Mouse (Mus musculus): ENCODE results near the gene Zc3h18. TPM values are rescaled to one million over a fixed set of nuclear protein-coding genes. Genes with fewer than 3 reads are reported as not detected.

Zc3h18 gene
- polyA plus RNA-seq, 1 experiment from 2014 or later = 24.0 TPM

DNA sequence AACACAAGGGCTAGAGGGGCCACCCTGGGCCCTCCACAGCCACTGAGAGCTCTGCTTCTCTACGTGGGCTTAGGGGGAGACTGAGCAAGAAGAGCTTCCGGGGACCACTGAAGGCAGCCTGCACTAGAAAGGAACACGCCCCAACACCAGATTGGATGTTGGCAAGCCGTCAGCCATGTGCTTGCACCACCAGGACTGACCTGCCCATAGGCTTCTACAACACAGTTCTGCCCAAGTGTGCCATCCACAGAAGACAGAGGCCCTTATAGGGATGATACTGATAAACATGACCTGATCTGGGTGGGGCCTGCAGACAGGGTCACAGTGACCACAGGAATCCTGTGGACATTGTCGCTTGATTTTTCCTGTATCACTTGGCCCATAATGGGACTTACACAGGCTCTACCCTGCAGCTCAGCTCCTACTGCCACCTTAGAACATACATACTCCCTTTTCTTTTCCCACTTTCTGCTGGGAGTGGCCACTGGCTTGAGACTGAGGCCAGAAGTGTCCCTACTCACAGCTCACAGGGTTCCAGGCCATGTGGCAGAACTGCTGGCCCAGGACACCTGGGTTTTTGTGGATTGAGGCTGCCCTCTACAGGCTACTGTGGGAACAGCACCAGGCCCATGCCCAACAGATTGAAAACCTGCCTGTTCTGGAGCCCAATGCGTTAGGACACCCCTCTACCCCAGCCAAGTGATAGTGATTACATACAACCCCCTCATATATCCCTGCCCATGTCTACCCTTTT, 43.5 kb upstream of the Zc3h18 start:
- no peak overlapping the region for H3K4me2 ChIP-seq (replicated peaks; ENCODE audit: low read depth)
- H3K27ac ChIP-seq (ENCODE audit: low read depth, low read length) = no peak overlapping the region
- peaks cover 61% of the 10 kb centered on the region for H3K36me3 ChIP-seq (ENCODE audit: control insufficient read depth, insufficient read depth)
- TF ChIP-seq CTCF (IDR thresholded peaks at IDR 0.05; ENCODE audit: low read depth) = peak; percentile 93
- no peak for ATAC-seq
- H3K27me3 ChIP-seq (replicated peaks; ENCODE audit: control insufficient read depth, insufficient read depth, low read length) = no peaks in the 10 kb centered on the region
- H3K9ac ChIP-seq (ENCODE audit: low read depth, low read length) = no peak overlapping the region
- no peak overlapping the region for H3K4me3 ChIP-seq (ENCODE audit: low read depth, low read length)
- 66% methylated on average over 6 of the region's 6 CpGs for WGBS
- no peaks in the 10 kb centered on the region for H3K4me1 ChIP-seq (replicated peaks; ENCODE audit: control insufficient read depth, insufficient read depth, low read length)
- H3K9me3 ChIP-seq (ENCODE audit: control insufficient read depth) = no peaks in the 10 kb centered on the region

DNA sequence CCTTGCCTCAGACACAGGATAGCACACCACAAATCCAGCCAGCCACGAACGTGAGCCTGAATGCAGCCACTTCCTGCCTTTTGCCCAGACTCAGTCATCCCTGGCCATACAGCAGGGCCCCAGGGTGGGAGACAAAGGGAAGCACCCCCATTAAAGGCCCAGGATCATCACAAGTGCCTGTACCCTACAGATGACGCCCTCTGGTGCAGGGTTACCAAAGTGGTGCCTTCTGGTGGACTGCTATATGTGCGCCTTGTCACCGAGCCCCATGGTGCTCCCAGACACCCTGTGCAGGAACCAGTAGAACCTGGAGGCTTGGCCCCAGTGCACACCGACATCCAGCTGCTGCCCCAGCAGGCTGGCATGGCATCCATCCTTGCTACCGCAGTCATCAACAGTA, 42.9 kb upstream of the Zc3h18 start:
- H3K4me3 ChIP-seq (ENCODE audit: low read depth, low read length) = no peak overlapping the region
- no peaks in the 10 kb centered on the region for H3K4me1 ChIP-seq (replicated peaks; ENCODE audit: control insufficient read depth, insufficient read depth, low read length)
- H3K9me3 ChIP-seq (ENCODE audit: control insufficient read depth) = no peaks in the 10 kb centered on the region
- peaks cover 62% of the 10 kb centered on the region for H3K36me3 ChIP-seq (ENCODE audit: control insufficient read depth, insufficient read depth)
- no peaks in the 10 kb centered on the region for H3K27me3 ChIP-seq (replicated peaks; ENCODE audit: control insufficient read depth, insufficient read depth, low read length)
- WGBS = 86% methylated on average over 7 of the region's 7 CpGs
- H3K27ac ChIP-seq (ENCODE audit: low read depth, low read length) = no peak overlapping the region
- ATAC-seq = no peak
- no peak for TF ChIP-seq CTCF (IDR thresholded peaks at IDR 0.05; ENCODE audit: low read depth)
- no peak overlapping the region for H3K9ac ChIP-seq (ENCODE audit: low read depth, low read length)
- no peak overlapping the region for H3K4me2 ChIP-seq (replicated peaks; ENCODE audit: low read depth)

DNA sequence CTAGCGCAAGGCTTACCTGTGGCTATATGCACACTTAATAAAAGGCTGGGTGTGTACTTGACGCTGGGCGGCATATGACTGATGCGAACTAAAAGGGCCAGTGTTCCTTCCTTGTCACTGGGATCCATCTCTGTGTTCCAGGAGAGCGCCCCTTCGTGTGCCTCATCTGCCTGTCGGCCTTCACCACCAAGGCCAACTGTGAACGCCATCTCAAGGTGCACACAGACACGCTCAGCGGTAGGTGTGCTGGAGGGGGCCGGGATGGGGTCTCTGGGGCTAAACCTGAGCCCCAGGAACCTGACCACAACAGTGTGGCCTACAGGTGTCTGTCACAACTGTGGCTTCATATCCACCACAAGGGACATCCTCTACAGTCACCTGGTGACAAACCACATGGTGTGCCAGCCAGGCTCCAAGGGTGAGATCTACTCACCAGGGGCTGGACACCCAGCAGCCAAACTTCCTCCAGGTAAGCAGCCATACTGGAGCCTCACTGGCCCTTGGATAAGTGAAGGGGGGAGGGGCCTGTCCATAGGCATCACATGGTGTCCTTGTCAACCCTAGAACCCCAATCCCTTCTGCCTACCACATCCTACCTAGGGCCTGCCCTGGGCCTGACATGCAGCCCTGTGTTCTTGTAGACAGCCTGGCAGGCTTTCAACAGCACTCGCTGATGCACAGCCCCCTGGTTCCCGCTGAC, 41.5 kb upstream of the Zc3h18 start:
- no peak overlapping the region for H3K27ac ChIP-seq (ENCODE audit: low read depth, low read length)
- no peak overlapping the region for H3K4me2 ChIP-seq (replicated peaks; ENCODE audit: low read depth)
- no peak overlapping the region for H3K4me3 ChIP-seq (ENCODE audit: low read depth, low read length)
- H3K9me3 ChIP-seq (ENCODE audit: control insufficient read depth) = no peaks in the 10 kb centered on the region
- H3K36me3 ChIP-seq (ENCODE audit: control insufficient read depth, insufficient read depth) = peaks cover 63% of the 10 kb centered on the region
- ATAC-seq = no peak
- no peak overlapping the region for H3K9ac ChIP-seq (ENCODE audit: low read depth, low read length)
- no peaks in the 10 kb centered on the region for H3K27me3 ChIP-seq (replicated peaks; ENCODE audit: control insufficient read depth, insufficient read depth, low read length)
- 91% methylated on average over 13 of the region's 13 CpGs for WGBS
- no peaks in the 10 kb centered on the region for H3K4me1 ChIP-seq (replicated peaks; ENCODE audit: control insufficient read depth, insufficient read depth, low read length)
- TF ChIP-seq CTCF (IDR thresholded peaks at IDR 0.05; ENCODE audit: low read depth) = no peak

DNA sequence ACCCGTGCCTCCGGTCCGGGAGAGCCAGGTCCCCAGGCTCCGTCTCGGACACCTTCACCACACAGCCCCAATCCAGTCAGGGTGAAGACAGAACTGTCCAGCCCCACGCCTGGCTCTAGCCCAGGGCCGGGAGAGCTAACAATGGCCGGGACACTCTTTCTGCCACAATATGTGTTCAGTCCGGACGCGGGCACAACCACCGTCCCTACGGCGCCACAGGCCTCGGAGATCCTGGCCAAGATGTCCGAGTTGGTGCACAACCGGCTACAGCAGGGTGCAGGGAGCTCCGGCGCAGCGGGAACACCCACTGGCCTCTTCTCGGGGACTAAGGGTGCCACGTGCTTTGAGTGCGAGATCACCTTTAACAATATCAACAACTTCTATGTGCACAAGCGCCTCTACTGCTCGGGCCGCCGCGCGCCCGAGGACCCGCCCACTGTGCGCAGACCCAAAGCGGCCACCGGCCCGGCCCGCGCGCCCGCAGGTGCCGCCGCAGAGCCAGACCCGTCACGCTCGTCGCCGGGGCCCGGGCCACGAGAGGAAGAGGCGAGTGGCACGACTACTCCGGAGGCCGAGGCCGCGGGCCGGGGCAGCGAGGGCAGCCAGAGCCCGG, 40.7 kb upstream of the Zc3h18 start:
- no peak for ATAC-seq
- H3K9me3 ChIP-seq (ENCODE audit: control insufficient read depth) = no peaks in the 10 kb centered on the region
- TF ChIP-seq CTCF (IDR thresholded peaks at IDR 0.05; ENCODE audit: low read depth) = no peak
- peaks cover 63% of the 10 kb centered on the region for H3K36me3 ChIP-seq (ENCODE audit: control insufficient read depth, insufficient read depth)
- peak overlapping the region; percentile 24 for H3K4me3 ChIP-seq (ENCODE audit: low read depth, low read length)
- no peaks in the 10 kb centered on the region for H3K27me3 ChIP-seq (replicated peaks; ENCODE audit: control insufficient read depth, insufficient read depth, low read length)
- peak overlapping the region; percentile 67 for H3K4me2 ChIP-seq (replicated peaks; ENCODE audit: low read depth)
- no peak overlapping the region for H3K27ac ChIP-seq (ENCODE audit: low read depth, low read length)
- H3K4me1 ChIP-seq (replicated peaks; ENCODE audit: control insufficient read depth, insufficient read depth, low read length) = no peaks in the 10 kb centered on the region
- H3K9ac ChIP-seq (ENCODE audit: low read depth, low read length) = no peak overlapping the region
- 48% methylated on average over 57 of the region's 57 CpGs for WGBS

DNA sequence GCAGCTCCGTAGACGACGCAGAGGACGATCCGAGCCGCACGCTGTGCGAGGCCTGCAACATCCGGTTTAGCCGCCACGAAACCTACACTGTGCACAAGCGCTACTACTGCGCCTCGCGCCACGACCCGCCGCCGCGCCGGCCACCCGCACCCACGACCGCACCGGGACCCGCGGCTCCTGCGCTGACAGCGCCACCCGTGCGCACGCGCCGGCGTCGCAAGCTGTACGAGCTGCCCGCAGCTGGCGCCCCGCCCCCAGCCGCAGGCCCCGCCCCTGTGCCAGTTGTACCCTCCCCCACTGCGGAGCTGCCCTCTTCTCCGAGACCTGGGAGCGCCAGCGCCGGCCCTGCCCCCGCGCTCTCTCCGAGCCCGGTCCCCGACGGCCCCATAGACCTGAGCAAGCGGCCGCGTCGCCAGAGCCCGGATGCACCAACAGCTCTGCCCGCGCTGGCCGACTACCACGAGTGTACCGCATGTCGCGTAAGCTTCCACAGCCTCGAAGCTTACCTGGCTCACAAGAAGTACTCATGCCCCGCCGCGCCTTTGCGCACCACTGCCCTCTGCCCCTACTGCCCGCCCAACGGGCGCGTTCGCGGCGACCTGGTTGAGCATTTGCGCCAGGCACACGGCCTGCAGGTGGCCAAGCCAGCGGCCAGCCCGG, 40.0 kb upstream of the Zc3h18 start:
- Histone ChIP-seq H3K4me3 (ENCODE audit: low read depth, low read length) (peak overlapping the region; percentile 24), H3K9ac (ENCODE audit: low read depth, low read length) (no peak overlapping the region), H3K36me3 (ENCODE audit: control insufficient read depth, insufficient read depth) (peaks cover 63% of the 10 kb centered on the region), H3K27me3 (replicated peaks; ENCODE audit: control insufficient read depth, insufficient read depth, low read length) (no peaks in the 10 kb centered on the region), H3K4me2 (replicated peaks; ENCODE audit: low read depth) (peak overlapping the region; percentile 67), H3K9me3 (ENCODE audit: control insufficient read depth) (no peaks in the 10 kb centered on the region), H3K27ac (ENCODE audit: low read depth, low read length) (no peak overlapping the region), H3K4me1 (replicated peaks; ENCODE audit: control insufficient read depth, insufficient read depth, low read length) (no peaks in the 10 kb centered on the region)
- TF ChIP-seq CTCF (IDR thresholded peaks at IDR 0.05; ENCODE audit: low read depth) = no peak
- ATAC-seq = peak; percentile 9; the same call in 1 of the 2 replicates
- 46% methylated on average over 74 of the region's 81 CpGs for WGBS

DNA sequence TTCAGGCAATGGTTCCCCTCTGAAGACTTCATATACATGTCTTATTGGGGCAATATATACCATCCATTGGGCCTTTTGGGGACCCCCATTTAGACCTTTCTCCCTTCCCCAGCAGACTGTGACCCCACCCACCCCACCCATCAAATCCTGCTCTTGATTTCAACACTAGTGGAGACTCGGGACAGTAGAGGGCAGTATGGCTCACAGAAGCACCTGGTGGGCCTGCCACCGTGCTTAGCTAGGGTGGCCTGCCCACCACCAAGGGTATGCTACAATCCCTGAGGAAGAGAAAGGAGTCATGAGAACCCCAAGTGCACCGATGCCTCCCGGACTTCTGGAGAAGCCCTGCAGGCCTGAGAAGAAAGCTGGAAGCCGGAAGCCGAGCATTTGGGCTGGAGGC, 37.6 kb upstream of the Zc3h18 start:
- 77% methylated on average over 6 of the region's 6 CpGs for WGBS
- Histone ChIP-seq H3K9me3 (ENCODE audit: control insufficient read depth) (no peaks in the 10 kb centered on the region), H3K4me3 (ENCODE audit: low read depth, low read length) (no peak overlapping the region), H3K27ac (ENCODE audit: low read depth, low read length) (no peak overlapping the region), H3K27me3 (replicated peaks; ENCODE audit: control insufficient read depth, insufficient read depth, low read length) (no peaks in the 10 kb centered on the region), H3K36me3 (ENCODE audit: control insufficient read depth, insufficient read depth) (peaks cover 51% of the 10 kb centered on the region), H3K9ac (ENCODE audit: low read depth, low read length) (no peak overlapping the region), H3K4me2 (replicated peaks; ENCODE audit: low read depth) (no peak overlapping the region), H3K4me1 (replicated peaks; ENCODE audit: control insufficient read depth, insufficient read depth, low read length) (no peaks in the 10 kb centered on the region)
- TF ChIP-seq CTCF (IDR thresholded peaks at IDR 0.05; ENCODE audit: low read depth) = peak; percentile 38; the same call in 1 of the 2 replicates
- no peak for ATAC-seq
